Mouse (Mus musculus): ENCODE data around the gene Akirin1.

DNA sequence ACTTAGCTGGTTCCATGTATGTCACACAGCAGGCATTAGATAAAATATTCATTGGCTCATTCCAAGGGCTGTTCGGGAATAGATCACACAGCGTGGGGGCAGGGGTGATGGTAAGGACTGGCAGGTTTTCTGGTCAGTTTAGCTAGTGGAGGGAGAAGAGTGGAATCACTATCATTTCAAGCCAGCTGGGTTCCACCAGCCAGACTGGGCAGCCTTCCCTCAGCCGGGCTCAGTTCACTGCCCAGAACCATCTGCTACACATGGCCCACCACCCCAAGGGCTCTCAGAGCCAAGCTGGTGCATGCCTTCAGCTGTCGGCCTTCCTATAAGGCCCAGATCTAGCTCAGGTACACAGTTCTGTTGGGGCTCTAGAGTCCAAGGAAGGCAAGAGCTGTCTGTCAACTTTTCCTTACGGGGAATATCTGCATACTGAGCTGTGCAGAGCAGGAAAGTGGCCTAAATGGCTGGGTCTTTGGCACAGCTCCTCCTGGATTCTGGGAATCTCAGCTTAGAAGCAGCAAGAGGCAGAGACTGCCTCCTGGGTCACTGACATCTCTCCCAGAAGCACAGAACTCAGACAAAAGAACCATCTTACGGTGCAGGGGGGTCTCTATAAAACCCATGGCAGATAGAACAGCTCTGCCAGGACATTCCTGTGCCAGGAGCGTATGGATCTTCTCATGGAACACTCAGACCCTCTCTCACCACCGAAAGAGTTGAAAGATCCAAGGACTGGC lies 64.5 kb downstream of the Akirin1 start:
- peak; percentile 48; the same call in 1 of the 2 replicates for TF ChIP-seq POLR2A (IDR thresholded peaks at IDR 0.05; ENCODE audit: borderline replicate concordance, insufficient read depth, low read length)
- 0 out of 2 replicates have a peak, but pooled peaks have one; percentile 2 for TF ChIP-seq CTCF (IDR thresholded peaks at IDR 0.05; ENCODE audit: borderline replicate concordance, insufficient read depth, low read depth, low read length)
